Comparison of ENCODE assay signal across 17 mouse cellular contexts in genomic region chr15:5872042-5872441, GRCm38 (mm10).
"Had no signal": no experiment of that assay in that cellular context is flagged by ENCODE, and none has a peak within 500 bp of the region (broad histone marks: within the 10 kb centered on the region; RNA-seq: fewer than 3 reads in every experiment).

No protein-coding gene starts in this region.

- H3K27ac ChIP-seq: kidney, embryonic 15.5 days; limb, embryonic 10.5 days; limb, embryonic 13.5 days; liver, embryonic 14.5 days; midbrain, embryonic 12.5 days; midbrain, embryonic 15.5 days; neural tube, embryonic 13.5 days had no signal

- H3K9ac ChIP-seq: kidney, embryonic 15.5 days; limb, embryonic 13.5 days; liver, embryonic 14.5 days; liver, postnatal 0 days; midbrain, embryonic 12.5 days; midbrain, embryonic 15.5 days; neural tube, embryonic 13.5 days had no signal

- H3K4me1 ChIP-seq: kidney, embryonic 15.5 days; midbrain, embryonic 12.5 days; midbrain, embryonic 15.5 days; neural tube, embryonic 13.5 days had no signal

- H3K36me3 ChIP-seq: kidney, embryonic 15.5 days; limb, embryonic 10.5 days; limb, embryonic 13.5 days; midbrain, embryonic 12.5 days; midbrain, embryonic 15.5 days; neural tube, embryonic 13.5 days had no signal

- ATAC-seq: liver, postnatal 0 days; midbrain, embryonic 15.5 days had no signal

- H3K4me2 ChIP-seq: kidney, embryonic 15.5 days; limb, embryonic 13.5 days; midbrain, embryonic 12.5 days; midbrain, embryonic 15.5 days; neural tube, embryonic 13.5 days had no signal

- H3K9me3 ChIP-seq: kidney, embryonic 15.5 days; limb, embryonic 10.5 days; limb, embryonic 13.5 days; midbrain, embryonic 12.5 days; midbrain, embryonic 15.5 days; neural tube, embryonic 13.5 days had no signal

- H3K4me3 ChIP-seq: kidney, embryonic 15.5 days; limb, embryonic 10.5 days; limb, embryonic 13.5 days; midbrain, embryonic 12.5 days; midbrain, embryonic 15.5 days; myocyte; neural tube, embryonic 13.5 days had no signal

- DNase-seq: kidney, adult 11 months; kidney, adult 8-10 months; kidney, postnatal 10 days; kidney, postnatal 36 days; layer of hippocampus, postnatal 36 days; liver; liver, postnatal 0 days; thymus, adult 18-20 months; thymus, postnatal 36 days had no signal

- H3K27me3 ChIP-seq: kidney, embryonic 15.5 days; limb, embryonic 13.5 days; midbrain, embryonic 12.5 days; midbrain, embryonic 15.5 days; neural tube, embryonic 13.5 days had no signal
